Mouse (Mus musculus): ENCODE results near the gene En1.

DNA sequence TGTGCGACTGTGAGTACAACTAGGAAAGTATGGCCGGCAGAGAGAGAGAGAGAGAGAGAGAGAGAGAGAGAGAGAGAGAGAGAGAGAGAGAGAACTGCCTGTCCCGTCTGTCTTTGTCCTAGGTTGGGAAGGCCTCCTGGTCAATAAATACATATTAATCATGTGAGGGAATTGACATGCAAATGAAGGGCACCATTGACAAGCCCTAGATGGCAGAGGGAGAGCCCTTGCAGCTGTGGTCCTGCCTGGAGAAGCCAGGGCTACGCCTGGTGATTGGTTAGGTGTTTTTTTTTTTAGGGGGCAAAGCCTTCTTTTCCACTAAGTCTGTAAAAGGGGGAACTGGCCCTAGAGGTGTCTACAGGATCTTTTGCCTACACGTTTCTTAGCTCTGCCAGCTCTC lies 19.2 kb downstream of the En1 start:
- TF ChIP-seq CTCF (IDR thresholded peaks at IDR 0.05; ENCODE audit: low read depth): no peak
- no peak for TF ChIP-seq EP300 (IDR thresholded peaks at IDR 0.05; ENCODE audit: low read depth)

Measured in liver, embryonic 14.5 days (tissue).